Mouse (Mus musculus): Measurements from ENCODE around the gene Stard7. TPM values are rescaled to one million over a fixed set of nuclear protein-coding genes. Genes with fewer than 3 reads are reported as not detected.

Stard7 gene
- polyA plus RNA-seq, 1 experiment from 2014 or later, result 103 TPM

DNA sequence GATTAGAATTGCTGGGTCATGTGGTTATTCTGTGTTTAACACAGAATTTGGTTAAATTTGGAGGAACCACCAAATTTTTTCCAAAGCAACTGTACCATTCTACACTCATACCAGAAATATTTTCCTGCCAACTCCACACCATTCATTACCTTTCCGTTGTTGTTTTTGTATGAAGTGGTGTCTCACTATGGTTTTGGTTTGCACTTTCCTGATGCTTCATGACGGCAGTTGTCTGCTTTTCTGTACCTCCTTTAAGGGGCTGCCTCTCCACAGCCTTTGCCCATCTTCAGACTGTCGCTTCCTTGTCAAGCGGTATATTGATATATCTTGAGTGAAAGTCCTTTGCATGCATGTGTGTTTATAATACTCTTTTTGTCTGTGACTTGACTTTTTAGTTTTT is 42.8 kb downstream of the Stard7 start:
- Histone ChIP-seq H3K36me3 (ENCODE audit: control insufficient read depth, insufficient read depth, low read length) (no peaks in the 10 kb centered on the region), H3K4me3 (ENCODE audit: low read depth, low read length) (no peak overlapping the region), H3K4me1 (ENCODE audit: control insufficient read depth, insufficient read depth, low read length) (no peaks in the 10 kb centered on the region), H3K9ac (replicated peaks; ENCODE audit: low read depth, low read length) (no peak overlapping the region), H3K4me2 (ENCODE audit: low read depth, low read length) (no peak overlapping the region), H3K9me3 (ENCODE audit: control insufficient read depth, low read length) (no peaks in the 10 kb centered on the region), H3K27ac (ENCODE audit: low read depth, low read length) (no peak overlapping the region), H3K27me3 (ENCODE audit: control insufficient read depth, insufficient read depth, low read length) (no peaks in the 10 kb centered on the region)
- WGBS, result 95% methylated on average over 4 of the region's 4 CpGs
- ATAC-seq (ENCODE audit: low read depth), result no peak

GRCm38 (mm10) chr2:127313878-127314277 is 43.9 kb downstream of the Stard7 start:
- H3K4me1 ChIP-seq (ENCODE audit: control insufficient read depth, insufficient read depth, low read length), result no peaks in the 10 kb centered on the region
- H3K27me3 ChIP-seq (ENCODE audit: control insufficient read depth, insufficient read depth, low read length), result no peaks in the 10 kb centered on the region
- H3K36me3 ChIP-seq (ENCODE audit: control insufficient read depth, insufficient read depth, low read length), result no peaks in the 10 kb centered on the region
- H3K9me3 ChIP-seq (ENCODE audit: control insufficient read depth, low read length), result no peaks in the 10 kb centered on the region
- no peak overlapping the region for H3K4me2 ChIP-seq (ENCODE audit: low read depth, low read length)
- H3K27ac ChIP-seq (ENCODE audit: low read depth, low read length), result no peak overlapping the region
- H3K4me3 ChIP-seq (ENCODE audit: low read depth, low read length), result no peak overlapping the region
- ATAC-seq (ENCODE audit: low read depth), result no peak
- H3K9ac ChIP-seq (replicated peaks; ENCODE audit: low read depth, low read length), result no peak overlapping the region
- WGBS, result 63% methylated on average over 4 of the region's 4 CpGs

DNA sequence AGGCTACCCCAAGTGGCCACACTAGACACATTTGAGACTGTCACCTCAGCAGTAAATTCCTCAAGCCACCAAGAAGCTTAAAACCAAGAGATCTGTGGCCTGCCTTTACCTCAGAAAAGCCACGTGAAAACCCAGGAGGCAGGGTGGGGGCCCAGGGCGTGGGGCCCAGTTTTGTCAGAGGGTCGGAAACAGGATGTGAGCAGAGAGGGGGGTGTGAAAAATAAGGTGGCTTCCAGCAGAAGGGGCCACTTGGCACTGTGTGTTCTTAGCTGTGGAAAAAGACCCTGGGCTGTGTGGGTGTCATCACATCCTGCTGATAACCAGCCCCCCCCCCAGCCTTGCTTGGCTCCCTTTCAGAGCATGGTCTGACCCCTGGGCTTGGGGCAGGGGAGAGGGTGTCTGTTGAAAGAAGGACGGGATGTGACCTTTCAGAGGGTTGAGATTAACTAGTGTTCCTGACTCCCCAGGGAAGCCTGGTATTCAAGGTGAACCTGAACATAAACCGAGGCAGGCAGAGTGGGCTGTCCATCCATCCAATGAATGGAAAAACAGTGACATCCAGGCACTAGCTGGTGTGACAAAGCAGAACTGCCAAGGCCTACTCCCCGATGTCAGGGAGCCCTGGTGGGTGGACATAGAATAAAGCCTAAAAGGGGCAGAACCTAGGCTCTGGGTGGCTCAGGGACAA is 44.6 kb downstream of the Stard7 start:
- Histone ChIP-seq H3K4me3 (ENCODE audit: low read depth, low read length) (no peak overlapping the region), H3K4me1 (ENCODE audit: control insufficient read depth, insufficient read depth, low read length) (no peaks in the 10 kb centered on the region), H3K27ac (ENCODE audit: low read depth, low read length) (no peak overlapping the region), H3K36me3 (ENCODE audit: control insufficient read depth, insufficient read depth, low read length) (no peaks in the 10 kb centered on the region), H3K9me3 (ENCODE audit: control insufficient read depth, low read length) (no peaks in the 10 kb centered on the region), H3K4me2 (ENCODE audit: low read depth, low read length) (no peak overlapping the region), H3K9ac (replicated peaks; ENCODE audit: low read depth, low read length) (no peak overlapping the region), H3K27me3 (ENCODE audit: control insufficient read depth, insufficient read depth, low read length) (no peaks in the 10 kb centered on the region)
- ATAC-seq (ENCODE audit: low read depth), result no peak
- 77% methylated on average over 6 of the region's 6 CpGs for WGBS

- Histone ChIP-seq H3K27ac (ENCODE audit: low read depth, low read length) (no peak overlapping the region), H3K4me3 (ENCODE audit: low read depth, low read length) (no peak overlapping the region), H3K9me3 (ENCODE audit: control insufficient read depth, low read length) (no peaks in the 10 kb centered on the region), H3K4me1 (ENCODE audit: control insufficient read depth, insufficient read depth, low read length) (no peaks in the 10 kb centered on the region), H3K36me3 (ENCODE audit: control insufficient read depth, insufficient read depth, low read length) (no peaks in the 10 kb centered on the region), H3K27me3 (ENCODE audit: control insufficient read depth, insufficient read depth, low read length) (no peaks in the 10 kb centered on the region), H3K9ac (replicated peaks; ENCODE audit: low read depth, low read length) (no peak overlapping the region), H3K4me2 (ENCODE audit: low read depth, low read length) (no peak overlapping the region)
- WGBS, result 90% methylated on average over 1 of the region's 1 CpGs
- ATAC-seq (ENCODE audit: low read depth), result no peak
Measured at GRCm38 (mm10) chr2:127315155-127315470, 45.1 kb downstream of the Stard7 start.

DNA sequence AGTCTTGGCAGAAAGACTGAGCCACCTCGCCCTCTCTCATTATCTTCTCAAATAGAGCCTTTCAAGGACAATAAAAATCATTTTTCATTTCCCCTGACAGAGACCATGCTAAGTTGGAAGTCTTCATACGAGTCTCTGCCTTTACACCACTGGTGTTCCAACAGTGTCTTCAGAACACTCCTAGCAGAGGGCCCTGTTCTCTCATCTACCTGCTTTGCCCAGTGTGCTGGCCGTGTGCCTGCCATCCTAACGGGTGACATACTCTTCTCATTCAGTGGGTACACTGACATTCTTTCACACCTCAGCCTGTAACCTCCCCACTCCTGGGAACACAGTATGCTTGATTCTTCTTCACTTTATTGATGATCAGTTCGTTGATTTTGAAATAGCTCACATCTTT is 46.4 kb downstream of the Stard7 start:
- H3K4me1 ChIP-seq (ENCODE audit: control insufficient read depth, insufficient read depth, low read length), result no peaks in the 10 kb centered on the region
- no peak overlapping the region for H3K4me3 ChIP-seq (ENCODE audit: low read depth, low read length)
- H3K9ac ChIP-seq (replicated peaks; ENCODE audit: low read depth, low read length), result no peak overlapping the region
- ATAC-seq (ENCODE audit: low read depth), result no peak
- H3K4me2 ChIP-seq (ENCODE audit: low read depth, low read length), result no peak overlapping the region
- no peaks in the 10 kb centered on the region for H3K36me3 ChIP-seq (ENCODE audit: control insufficient read depth, insufficient read depth, low read length)
- H3K27me3 ChIP-seq (ENCODE audit: control insufficient read depth, insufficient read depth, low read length), result no peaks in the 10 kb centered on the region
- WGBS, result 75% methylated on average over 5 of the region's 5 CpGs
- no peaks in the 10 kb centered on the region for H3K9me3 ChIP-seq (ENCODE audit: control insufficient read depth, low read length)
- no peak overlapping the region for H3K27ac ChIP-seq (ENCODE audit: low read depth, low read length)

DNA sequence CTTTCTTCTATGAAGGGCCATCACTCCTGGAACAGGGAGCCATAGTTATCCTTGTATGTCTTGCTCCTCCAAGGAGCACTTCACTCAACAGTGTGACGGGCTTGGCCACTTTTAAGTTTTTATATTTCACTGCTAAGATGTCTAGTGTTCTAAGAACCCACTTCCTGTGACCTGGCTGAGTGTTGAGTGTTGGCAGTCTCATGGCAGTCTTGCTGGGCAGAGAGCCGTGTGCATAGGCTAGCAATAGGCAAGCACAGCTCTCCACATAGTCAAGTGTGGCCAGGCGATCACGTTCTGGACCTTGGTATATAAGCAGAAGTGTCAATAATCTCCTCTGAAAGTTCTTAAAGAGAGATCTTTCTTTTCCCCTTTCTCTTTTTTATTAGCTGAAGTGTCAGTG is 48.1 kb downstream of the Stard7 start:
- Histone ChIP-seq H3K9me3 (ENCODE audit: control insufficient read depth, low read length) (no peaks in the 10 kb centered on the region), H3K4me2 (ENCODE audit: low read depth, low read length) (no peak overlapping the region), H3K4me1 (ENCODE audit: control insufficient read depth, insufficient read depth, low read length) (no peaks in the 10 kb centered on the region), H3K36me3 (ENCODE audit: control insufficient read depth, insufficient read depth, low read length) (no peaks in the 10 kb centered on the region), H3K27ac (ENCODE audit: low read depth, low read length) (no peak overlapping the region), H3K9ac (replicated peaks; ENCODE audit: low read depth, low read length) (no peak overlapping the region), H3K4me3 (ENCODE audit: low read depth, low read length) (no peak overlapping the region), H3K27me3 (ENCODE audit: control insufficient read depth, insufficient read depth, low read length) (no peaks in the 10 kb centered on the region)
- WGBS, result 89% methylated on average over 4 of the region's 4 CpGs
- no peak for ATAC-seq (ENCODE audit: low read depth)

GRCm38 (mm10) chr2:127319071-127319470 is 49.1 kb downstream of the Stard7 start:
- H3K27me3 ChIP-seq (ENCODE audit: control insufficient read depth, insufficient read depth, low read length), result no peaks in the 10 kb centered on the region
- no peak overlapping the region for H3K4me2 ChIP-seq (ENCODE audit: low read depth, low read length)
- H3K36me3 ChIP-seq (ENCODE audit: control insufficient read depth, insufficient read depth, low read length), result no peaks in the 10 kb centered on the region
- H3K4me1 ChIP-seq (ENCODE audit: control insufficient read depth, insufficient read depth, low read length), result no peaks in the 10 kb centered on the region
- H3K4me3 ChIP-seq (ENCODE audit: low read depth, low read length), result no peak overlapping the region
- ATAC-seq (ENCODE audit: low read depth), result no peak
- H3K9me3 ChIP-seq (ENCODE audit: control insufficient read depth, low read length), result no peaks in the 10 kb centered on the region
- no peak overlapping the region for H3K9ac ChIP-seq (replicated peaks; ENCODE audit: low read depth, low read length)
- H3K27ac ChIP-seq (ENCODE audit: low read depth, low read length), result no peak overlapping the region
- 89% methylated on average over 4 of the region's 4 CpGs for WGBS

DNA sequence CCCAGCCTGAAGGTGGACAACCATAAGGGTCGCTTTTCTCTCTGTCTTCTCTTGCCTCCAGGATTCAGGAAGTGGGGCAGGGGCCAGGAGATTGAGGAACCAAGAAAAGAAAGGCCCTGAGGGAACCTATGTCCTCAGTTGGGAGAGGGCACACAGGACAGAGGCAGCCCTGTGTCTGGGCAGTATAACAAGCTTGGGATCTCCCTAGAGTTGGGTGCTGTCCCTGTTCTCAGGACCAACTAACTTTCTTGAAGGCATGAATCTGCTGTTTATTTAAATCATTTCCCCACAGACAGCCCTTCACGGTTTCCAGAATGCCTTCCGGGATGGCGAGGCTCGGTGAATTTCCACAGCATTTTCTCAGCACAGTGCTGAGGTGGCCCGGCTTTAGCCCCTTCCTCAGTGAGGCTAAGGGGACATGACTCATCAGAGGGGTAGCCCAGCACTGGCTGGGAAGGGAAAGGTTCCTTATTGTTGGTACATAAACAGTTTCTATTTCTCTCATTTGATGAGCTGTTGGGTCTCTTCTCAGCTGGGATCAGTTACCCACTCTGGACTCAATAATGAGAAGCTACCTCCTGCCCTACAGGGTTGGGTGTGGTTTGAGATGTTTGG is 52.8 kb downstream of the Stard7 start:
- Histone ChIP-seq H3K4me1 (ENCODE audit: control insufficient read depth, insufficient read depth, low read length) (no peaks in the 10 kb centered on the region), H3K4me3 (ENCODE audit: low read depth, low read length) (no peak overlapping the region), H3K4me2 (ENCODE audit: low read depth, low read length) (no peak overlapping the region), H3K9me3 (ENCODE audit: control insufficient read depth, low read length) (no peaks in the 10 kb centered on the region), H3K27me3 (ENCODE audit: control insufficient read depth, insufficient read depth, low read length) (no peaks in the 10 kb centered on the region), H3K9ac (replicated peaks; ENCODE audit: low read depth, low read length) (no peak overlapping the region), H3K27ac (ENCODE audit: low read depth, low read length) (no peak overlapping the region), H3K36me3 (ENCODE audit: control insufficient read depth, insufficient read depth, low read length) (no peaks in the 10 kb centered on the region)
- ATAC-seq (ENCODE audit: low read depth), result no peak
- WGBS, result 85% methylated on average over 6 of the region's 6 CpGs

DNA sequence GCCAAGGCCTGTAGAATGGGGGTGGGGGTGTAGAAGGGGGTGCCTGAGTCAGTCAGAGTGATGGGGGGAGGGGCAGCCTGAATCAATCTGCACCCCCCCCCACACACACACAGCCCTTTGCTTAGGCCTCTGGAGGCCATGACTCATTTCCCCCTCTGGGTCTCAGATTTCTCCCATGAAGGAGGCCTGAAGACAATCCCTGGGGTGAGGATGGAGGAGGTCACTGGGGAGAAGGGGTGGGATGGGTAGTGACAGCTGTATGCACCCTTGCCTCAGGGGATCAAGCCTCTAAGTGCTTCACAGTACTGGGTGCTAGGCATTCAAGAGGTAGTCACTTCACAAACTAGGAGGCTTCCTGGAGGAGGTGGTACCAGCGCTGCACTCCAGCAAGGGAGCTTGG is 53.6 kb downstream of the Stard7 start:
- H3K4me3 ChIP-seq (ENCODE audit: low read depth, low read length), result no peak overlapping the region
- ATAC-seq (ENCODE audit: low read depth), result no peak
- H3K4me1 ChIP-seq (ENCODE audit: control insufficient read depth, insufficient read depth, low read length), result no peaks in the 10 kb centered on the region
- 67% methylated on average over 1 of the region's 1 CpGs for WGBS
- no peaks in the 10 kb centered on the region for H3K9me3 ChIP-seq (ENCODE audit: control insufficient read depth, low read length)
- H3K9ac ChIP-seq (replicated peaks; ENCODE audit: low read depth, low read length), result no peak overlapping the region
- no peak overlapping the region for H3K27ac ChIP-seq (ENCODE audit: low read depth, low read length)
- H3K4me2 ChIP-seq (ENCODE audit: low read depth, low read length), result no peak overlapping the region
- no peaks in the 10 kb centered on the region for H3K36me3 ChIP-seq (ENCODE audit: control insufficient read depth, insufficient read depth, low read length)
- H3K27me3 ChIP-seq (ENCODE audit: control insufficient read depth, insufficient read depth, low read length), result no peaks in the 10 kb centered on the region

Data from neural tube, embryonic 14.5 days (tissue).